In genomic region chr16:17842437-17842836, GRCm38 (mm10) we compare ENCODE assay signal across 13 mouse cellular contexts.
DNase-seq lines count a peak whose midpoint lies in the region.
"Had no signal": no experiment of that assay in that cellular context is flagged by ENCODE, and none has a peak within 500 bp of the region (broad histone marks: within the 10 kb centered on the region; RNA-seq: fewer than 3 reads in every experiment).

No protein-coding gene starts in this region.

- peak; percentile 70 for DNase-seq in cerebellum, adult 11-12 months
- DNase-seq in cerebellum, adult 11 months: no peak
- DNase-seq in cerebellum, adult 9-10 months: peak; percentile 57
- no peak for DNase-seq in cerebellum, adult 8-10 months
- peak; percentile 63 to 72 for DNase-seq in cerebellum, postnatal 25 days
- no peak for DNase-seq in frontal cortex, postnatal 36 days (ENCODE audit: low spot score in 2 of 2)
- DNase-seq: adrenal gland, postnatal 10 days; adrenal gland, postnatal 36 days; gastrocnemius, adult 2 months; gastrocnemius, postnatal 14 days; heart, adult 11 months; kidney, adult 18-20 months; kidney, adult 9 months had no signal

Comparison
In these comparisons a context has a peak if more than half of its experiments do, and no peak if none do; other contexts are left out.
1. DNase-seq: peak in cerebellum, adult 11-12 months (single experiment), cerebellum, adult 9-10 months (single experiment) and cerebellum, postnatal 25 days (2 of 2); none in cerebellum, adult 11 months (single experiment), cerebellum, adult 8-10 months (single experiment) and frontal cortex, postnatal 36 days (0 of 2).